Mouse (Mus musculus) right cerebral cortex, postnatal 14 days (tissue): ENCODE results near the gene Acta2.

Experiments
- DNase-seq: peaks from one replicate; pipeline ENCODE4 v3.0.0; 2022

Gene Acta2

GRCm38 (mm10) chr19:34254880-34255681 lies at the start of gene Acta2:
Gene Acta2, minus strand, starts transcription at chr19:34255590.
- DNase-seq = no peak

GRCm38 (mm10) chr19:34304917-34305316 lies 49.5 kb upstream of the Acta2 start:
- DNase-seq = no peak

DNA sequence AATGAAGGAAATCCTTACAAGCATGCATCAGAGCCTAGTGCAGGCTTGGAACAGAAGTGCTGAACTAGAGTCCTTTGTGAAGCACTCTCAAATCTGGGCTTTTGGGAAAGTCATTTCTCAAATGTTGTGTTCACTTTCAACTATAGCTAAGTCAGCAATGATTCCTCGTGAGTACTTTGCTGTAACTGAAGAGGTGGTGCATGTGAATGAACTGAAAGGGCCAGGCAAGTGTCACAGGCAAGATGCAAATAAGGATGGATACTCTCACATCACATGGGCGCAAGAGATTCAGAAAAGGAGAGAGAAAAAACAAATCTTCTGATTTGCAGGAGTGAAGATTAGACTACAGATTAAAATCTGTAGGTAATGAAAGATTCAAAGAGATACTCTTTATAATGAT lies 45.0 kb upstream of the Acta2 start:
- no peak for DNase-seq

- no peak for DNase-seq
These were observed 43.8 kb upstream of the Acta2 start for GRCm38 (mm10) chr19:34299229-34299628.

DNA sequence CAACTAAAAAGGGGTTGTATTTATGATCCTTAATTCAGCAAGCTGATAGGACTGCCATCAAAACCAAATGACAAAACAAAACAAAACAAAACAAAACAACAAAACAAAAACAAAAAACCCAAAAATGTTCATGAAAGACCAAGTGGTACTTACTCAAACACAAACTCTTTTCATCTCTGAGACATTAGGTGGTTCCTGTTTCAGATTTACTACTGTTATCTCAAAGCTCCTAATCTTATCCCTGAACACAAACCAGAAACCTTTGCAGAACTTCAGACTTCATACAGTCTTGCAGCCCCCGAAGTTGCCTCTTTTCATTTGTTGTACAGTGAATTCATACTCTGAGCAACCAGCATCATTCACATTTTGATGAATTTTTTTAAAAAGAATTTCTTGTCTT lies 43.1 kb upstream of the Acta2 start:
- no peak for DNase-seq

DNA sequence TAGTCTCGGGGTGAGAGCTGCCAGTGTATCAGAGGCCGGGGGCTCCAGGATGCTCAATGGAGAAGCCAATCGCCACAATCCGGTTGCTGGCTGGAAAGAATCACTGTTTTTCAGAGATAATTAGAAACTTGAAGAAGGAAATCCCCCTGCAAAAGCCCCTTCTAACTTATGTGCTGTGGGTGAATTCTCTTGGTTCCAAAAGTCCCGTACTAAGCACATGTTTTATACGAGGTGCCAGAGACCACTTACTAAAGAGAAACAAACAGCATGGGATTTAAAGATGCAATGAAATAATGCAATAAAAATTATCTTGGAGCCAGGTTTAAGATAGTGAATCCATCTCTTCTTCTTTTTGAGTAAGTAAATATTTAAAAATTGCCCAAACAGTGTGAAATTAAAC lies 40.1 kb upstream of the Acta2 start:
- DNase-seq = no peak

DNA sequence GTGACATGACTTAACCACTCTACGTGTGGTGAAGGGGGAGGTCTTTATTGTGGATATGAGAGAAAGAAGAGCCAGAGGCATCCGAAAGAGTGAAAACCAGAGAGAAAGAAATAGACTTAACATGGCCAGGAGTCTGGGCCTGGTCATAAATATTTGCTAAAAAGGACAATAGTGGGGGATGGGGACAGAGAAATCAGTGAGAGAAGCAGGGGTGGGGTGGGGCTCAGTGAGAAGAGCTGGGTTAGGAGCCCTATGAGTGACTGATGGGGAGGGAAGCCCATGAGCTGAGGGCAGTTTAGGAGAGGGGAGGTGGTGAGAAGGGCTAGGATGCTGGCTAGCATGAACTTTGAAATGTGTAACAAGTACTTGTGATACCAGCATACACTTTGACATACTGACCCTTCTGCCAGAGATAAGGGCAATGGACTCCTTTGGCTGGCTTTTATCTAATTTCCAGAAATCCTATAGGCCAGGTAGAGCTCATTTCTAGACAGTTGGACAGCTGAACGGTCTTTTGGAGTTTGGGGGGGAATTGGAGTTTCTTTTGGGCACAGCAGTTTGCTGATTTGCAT lies 38.1 kb upstream of the Acta2 start:
- no peak for DNase-seq

DNA sequence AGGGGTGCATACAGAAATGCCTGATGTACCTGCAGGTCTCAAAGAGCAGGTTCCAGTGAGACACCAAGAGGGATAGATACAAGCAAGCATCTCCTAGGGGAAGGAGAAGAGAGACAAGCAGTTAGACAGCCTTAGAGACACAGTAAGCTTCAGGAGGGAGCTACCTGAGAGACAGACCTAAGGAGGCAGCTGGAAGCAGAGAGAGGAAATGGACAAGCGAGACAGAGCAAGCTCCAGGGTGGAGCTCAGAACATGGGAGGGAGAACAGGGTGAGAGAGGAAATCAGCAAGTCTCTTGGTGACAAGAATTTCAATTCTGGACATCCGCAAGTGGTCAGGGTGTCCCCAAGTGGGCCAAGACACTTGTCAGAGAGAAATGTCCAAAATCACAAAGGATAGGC lies 37.3 kb upstream of the Acta2 start:
- no peak for DNase-seq

- DNase-seq = no peak
These were observed 36.6 kb upstream of the Acta2 start for GRCm38 (mm10) chr19:34291956-34292355.

DNA sequence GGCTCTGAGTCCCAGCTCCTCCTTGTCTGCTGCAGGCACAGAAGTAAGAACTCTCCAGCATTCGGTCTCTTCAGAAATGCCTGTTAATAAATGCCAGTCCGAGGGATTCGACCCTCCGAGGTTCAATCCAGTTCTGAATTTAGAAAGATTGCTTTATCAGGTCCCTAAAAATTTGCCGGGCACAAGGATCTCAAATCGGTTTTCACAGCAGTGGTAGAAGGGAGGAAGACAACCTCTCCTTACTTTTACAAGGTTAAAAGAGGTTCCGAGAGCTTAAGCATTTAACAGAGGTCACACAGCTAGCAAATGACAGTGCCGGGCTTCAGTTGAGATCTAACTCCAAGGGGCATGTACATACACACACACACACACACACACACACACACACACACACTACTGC lies 36.0 kb upstream of the Acta2 start:
- no peak for DNase-seq

- DNase-seq = no peak
These were observed 35.5 kb upstream of the Acta2 start for GRCm38 (mm10) chr19:34290872-34291341.

DNA sequence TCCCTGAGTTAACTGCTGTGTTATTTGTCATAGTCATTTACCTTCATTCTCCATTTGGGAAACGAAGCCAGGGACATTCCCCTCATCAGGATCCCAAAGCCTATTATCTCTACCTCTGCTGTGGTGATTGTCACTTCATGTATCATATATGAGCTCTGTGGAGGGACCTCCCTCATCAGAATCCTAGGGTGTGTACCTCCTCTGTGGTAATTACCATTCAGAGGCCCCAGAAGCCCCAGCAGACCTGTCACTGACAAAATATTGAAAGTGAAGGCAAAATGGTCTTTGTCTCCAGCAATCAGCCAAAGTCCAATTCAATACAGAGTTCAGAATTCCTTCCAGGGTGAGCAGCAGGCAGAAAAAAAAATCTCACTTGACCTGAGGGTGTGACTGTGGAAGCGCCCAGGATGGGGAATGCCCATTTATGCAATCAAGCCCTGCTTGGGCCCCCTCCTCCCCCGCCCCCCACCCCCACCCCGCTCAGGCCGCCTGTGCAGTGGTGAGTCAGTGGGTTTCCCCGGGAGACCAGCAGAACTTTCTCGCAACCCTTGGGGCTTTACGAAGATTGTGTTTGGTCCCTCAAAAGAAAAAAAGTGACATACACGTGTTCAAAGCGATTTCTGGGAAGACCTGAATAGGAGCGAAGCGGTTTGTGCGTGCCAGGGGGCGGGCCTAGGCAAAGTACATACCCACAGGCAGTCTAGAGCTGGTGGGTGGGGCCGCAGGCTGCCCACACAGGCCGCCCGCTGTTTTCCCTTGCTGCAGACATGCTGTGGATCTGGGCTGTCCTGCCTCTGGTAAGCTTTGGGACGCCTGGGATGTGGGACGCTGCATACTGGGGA lies 34.8 kb upstream of the Acta2 start, which contains the start of gene Fas:
Gene Fas, plus strand, starts transcription at position 719 of the 842 bp plus-strand sequence.
- peak; percentile 36 for DNase-seq

DNA sequence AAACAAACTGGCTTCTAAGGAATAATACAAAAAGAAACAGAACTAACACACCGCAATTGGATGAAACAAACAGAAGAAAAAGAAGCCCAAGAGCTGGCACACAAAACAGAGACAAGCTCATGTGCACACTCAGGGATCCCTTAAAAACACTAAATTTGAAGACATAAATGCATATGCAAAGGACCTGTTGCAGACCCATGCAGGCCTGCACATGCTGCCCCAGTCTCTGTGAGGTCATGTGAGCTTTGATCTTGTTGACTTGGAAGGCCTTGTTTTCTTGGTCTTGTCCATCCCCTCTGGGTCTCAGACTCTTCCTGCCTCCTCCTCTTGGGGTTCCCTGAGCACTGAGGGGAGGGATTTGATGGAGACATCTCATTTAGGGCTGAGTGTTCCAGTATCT lies 33.3 kb upstream of the Acta2 start:
- DNase-seq = no peak

DNA sequence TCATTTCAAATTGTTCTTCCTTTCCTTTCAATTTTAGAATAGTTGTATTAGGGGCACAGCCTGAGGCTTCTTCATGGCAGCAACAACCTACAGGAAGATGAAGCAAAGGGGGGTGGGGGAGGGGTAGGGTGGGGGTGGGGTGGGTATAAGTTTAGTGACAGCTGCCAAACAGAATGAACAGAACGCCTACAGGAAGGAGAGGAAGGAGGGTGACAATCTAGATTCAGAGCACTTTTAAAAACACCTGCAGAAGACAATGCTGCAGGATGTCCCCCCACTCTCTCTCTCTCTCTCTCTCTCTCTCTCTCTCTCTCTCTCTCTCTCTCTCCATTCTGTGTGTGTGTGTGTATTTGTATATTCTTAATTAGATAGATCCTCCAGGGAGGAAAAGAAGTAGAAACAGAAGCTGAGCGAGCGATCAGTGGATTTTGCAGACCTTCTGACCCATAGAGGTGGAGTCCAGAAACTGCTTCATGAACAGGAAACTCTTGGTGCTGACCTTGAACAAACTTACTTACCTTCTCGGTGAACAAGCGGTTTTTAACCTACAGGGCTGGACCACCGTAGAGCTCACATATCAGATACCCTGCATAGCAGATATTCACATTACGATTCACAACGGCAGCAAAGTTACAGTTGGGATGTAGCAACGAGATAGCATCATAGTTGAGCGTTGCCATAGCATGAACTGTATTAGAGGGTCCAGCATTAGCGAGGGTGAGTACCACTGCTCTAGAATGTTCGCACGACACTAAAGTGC lies 32.4 kb upstream of the Acta2 start:
- no peak for DNase-seq

DNA sequence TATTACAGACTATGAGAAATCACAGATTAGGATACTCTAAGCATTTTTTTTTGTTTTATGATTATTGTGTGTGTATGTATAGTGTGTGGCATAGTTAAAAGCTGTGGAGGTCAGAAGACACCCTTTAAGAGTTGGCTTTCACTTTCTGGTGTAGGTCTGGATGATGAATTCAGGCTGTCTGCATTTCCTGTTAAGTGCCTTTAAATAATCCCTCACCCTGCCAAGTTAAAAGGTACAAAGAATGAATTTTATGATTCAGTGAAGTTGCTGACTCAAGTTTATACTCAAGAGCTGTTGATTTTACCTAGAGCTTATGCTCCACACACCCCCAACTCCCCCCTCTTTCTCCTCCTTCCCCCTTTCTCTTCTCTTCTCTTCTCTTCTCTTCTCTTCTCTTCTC lies 31.8 kb upstream of the Acta2 start:
- no peak for DNase-seq

DNA sequence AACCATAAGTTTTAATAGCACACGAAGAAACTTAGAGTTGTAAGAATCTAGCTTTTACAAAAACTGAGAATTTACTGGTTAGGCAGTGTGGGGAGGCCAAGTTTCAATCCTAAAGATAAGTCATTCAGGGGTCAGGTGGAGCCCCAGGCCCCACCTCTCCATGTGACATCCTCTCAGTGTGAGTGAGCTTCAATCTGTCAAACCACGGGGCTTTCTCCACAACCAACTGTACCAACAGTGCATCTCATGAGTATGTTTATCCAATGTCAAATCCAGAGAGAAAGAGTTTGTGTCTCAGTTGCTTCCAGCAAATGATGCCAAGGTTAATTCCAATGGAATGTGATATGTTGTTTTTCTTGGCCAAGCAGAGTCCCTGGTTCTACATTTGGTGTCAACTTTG lies 29.4 kb upstream of the Acta2 start:
- no peak for DNase-seq

- DNase-seq = no peak
These were observed 29.0 kb upstream of the Acta2 start for GRCm38 (mm10) chr19:34284383-34284782.

- DNase-seq = no peak
These were observed 28.2 kb upstream of the Acta2 start for GRCm38 (mm10) chr19:34283614-34284013.

DNA sequence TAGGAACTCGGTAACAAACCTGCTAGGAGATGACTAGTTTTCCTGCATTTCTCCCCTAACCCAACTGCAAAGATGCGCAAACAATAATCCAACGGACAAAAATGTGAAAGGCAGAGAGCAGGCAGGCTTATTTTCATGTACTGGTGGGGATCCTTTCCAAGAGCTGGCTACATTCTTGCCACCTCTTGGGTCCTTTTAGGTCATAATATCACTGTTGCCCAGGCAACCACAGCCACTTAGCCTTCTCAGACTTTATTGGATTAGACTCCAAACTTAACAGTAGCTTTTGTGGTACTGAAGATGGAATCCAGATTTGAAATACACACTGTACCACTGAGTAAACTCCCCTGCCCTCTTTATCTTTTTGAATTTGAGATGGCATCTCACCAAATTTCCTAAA lies 22.7 kb upstream of the Acta2 start:
- no peak for DNase-seq

- DNase-seq = no peak
These were observed 17.7 kb upstream of the Acta2 start for GRCm38 (mm10) chr19:34273073-34273472.

GRCm38 (mm10) chr19:34270824-34271464 lies 15.6 kb upstream of the Acta2 start:
- DNase-seq = no peak

- DNase-seq = no peak
These were observed 14.8 kb upstream of the Acta2 start for GRCm38 (mm10) chr19:34270106-34270726.
